Mouse (Mus musculus) small intestine, adult 2 months (tissue): ENCODE results near the gene Sypl2.

ENCODE experiments used
- CTCF ChIP-seq: fragments of 200-500 bp; IDR thresholded peaks from 2 replicates; pipeline ENCODE4 v1.5.1; 2012; ENCODE audit warnings: low read depth, mild to moderate bottlenecking, control low read depth, inconsistent platforms, low read length, moderate library complexity, mixed read lengths; ENCODE audit not compliant: insufficient replicate concordance, insufficient read length; ENCODE audit errors: extremely low read depth
- POLR2A ChIP-seq: fragments of 200-500 bp; IDR thresholded peaks from 2 replicates; pipeline ENCODE4 v1.6.1; 2012; ENCODE audit warnings: low read depth, mild to moderate bottlenecking, control low read depth, inconsistent platforms, low read length, moderate library complexity

DNA sequence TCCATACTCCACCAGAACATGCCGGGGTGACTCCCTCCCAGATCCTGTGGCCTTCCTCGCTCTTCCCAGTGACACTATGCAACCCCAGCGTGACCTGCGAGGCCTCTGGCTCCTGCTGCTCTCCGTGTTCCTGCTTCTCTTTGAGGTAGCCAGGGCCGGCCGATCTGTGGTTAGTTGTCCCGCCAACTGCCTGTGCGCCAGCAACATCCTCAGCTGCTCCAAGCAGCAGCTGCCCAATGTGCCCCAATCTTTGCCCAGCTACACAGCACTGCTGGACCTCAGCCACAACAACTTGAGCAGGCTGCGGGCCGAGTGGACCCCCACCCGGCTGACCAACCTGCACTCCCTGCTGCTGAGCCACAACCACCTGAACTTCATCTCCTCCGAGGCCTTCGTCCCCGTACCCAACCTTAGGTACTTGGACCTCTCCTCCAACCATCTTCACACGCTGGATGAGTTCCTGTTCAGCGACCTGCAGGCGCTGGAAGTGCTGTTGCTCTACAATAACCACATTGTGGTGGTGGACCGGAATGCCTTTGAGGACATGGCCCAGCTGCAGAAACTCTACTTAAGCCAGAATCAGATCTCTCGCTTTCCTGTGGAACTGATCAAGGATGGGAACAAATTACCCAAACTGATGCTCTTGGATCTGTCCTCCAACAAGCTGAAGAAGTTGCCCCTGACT, 39.2 kb downstream of the Sypl2 start:
- TF ChIP-seq CTCF: no peak
- no peak for TF ChIP-seq POLR2A
